16 mouse cellular contexts compared by ENCODE assay signal in the genomic region with DNA sequence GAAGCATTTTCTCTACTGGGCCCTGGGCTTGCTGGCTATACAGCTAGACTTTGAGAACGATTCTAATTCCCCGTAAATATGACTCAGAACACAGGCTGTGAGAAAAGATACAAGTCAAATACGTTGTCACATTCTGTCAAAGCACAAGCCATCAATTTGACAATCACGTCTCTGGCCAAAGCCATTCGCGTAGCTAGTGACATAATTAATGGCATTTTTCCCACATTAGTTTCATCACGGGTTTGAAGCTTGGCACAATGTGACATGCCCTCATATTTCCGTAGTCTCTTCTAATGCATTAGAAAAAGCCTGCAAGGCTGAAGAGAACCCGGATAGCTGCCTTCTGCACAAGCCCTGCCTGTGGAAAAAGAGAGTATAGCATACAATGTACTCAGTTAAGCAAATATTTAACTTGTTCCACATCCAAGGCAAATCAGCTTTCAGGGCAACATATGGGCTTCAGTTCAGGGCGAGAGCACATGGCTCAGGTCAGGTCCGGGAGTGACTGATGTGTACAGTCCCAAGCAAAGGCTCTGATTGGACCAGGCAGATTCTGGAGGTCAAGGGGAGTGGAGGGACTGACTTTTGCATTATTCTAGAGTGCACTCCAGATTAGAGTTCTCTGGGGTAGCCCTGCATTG. TPM values are rescaled to one million over a fixed set of nuclear protein-coding genes. Genes with fewer than 3 reads are reported as not detected.
DNase-seq lines count a peak whose midpoint lies in the region; ATAC-seq and TF ChIP-seq lines count a peak whose summit lies in the region.
"Had no signal": no experiment of that assay in that cellular context is flagged by ENCODE, and none has a peak within 500 bp of the region (broad histone marks: within the 10 kb centered on the region; RNA-seq: fewer than 3 reads in every experiment).

No protein-coding gene starts in this region.

- WGBS in kidney, postnatal 0 days = 34% methylated on average over 11 of the region's 11 CpGs
- WGBS in intestine, embryonic 15.5 days = 50% methylated on average over 11 of the region's 11 CpGs
- WGBS in liver, embryonic 11.5 days = 65% methylated on average over 11 of the region's 11 CpGs
- 32% methylated on average over 11 of the region's 11 CpGs for WGBS in stomach, embryonic 15.5 days

- H3K9ac ChIP-seq in kidney, postnatal 0 days (ENCODE audit: low read depth, low read length) = no peak overlapping the region
- no peak overlapping the region for H3K9ac ChIP-seq in intestine, embryonic 15.5 days
- H3K9ac ChIP-seq in liver, embryonic 11.5 days (ENCODE audit: low read depth, low read length) = no peak overlapping the region
- no peak overlapping the region for H3K9ac ChIP-seq in stomach, embryonic 15.5 days
- H3K9ac ChIP-seq: hindbrain, embryonic 12.5 days; neural tube, embryonic 13.5 days had no signal

- H3K4me3 ChIP-seq in kidney, postnatal 0 days (replicated peaks; ENCODE audit: low read depth, low read length) = no peak overlapping the region
- no peak overlapping the region for H3K4me3 ChIP-seq in intestine, embryonic 15.5 days (replicated peaks)
- H3K4me3 ChIP-seq in liver, embryonic 11.5 days (ENCODE audit: low read depth, low read length) = no peak overlapping the region
- no peak overlapping the region for H3K4me3 ChIP-seq in stomach, embryonic 15.5 days (replicated peaks)
- no peak overlapping the region for H3K4me3 ChIP-seq in layer of hippocampus, adult 2 months
- H3K4me3 ChIP-seq: erythroblast, embryonic 14.5 days; hindbrain, embryonic 12.5 days; neural tube, embryonic 13.5 days had no signal

- peaks cover 5% of the 10 kb centered on the region; the same call in 1 of the 2 replicates for H3K4me1 ChIP-seq in kidney, postnatal 0 days (replicated peaks; ENCODE audit: insufficient read depth, low read length)
- peaks cover 5% of the 10 kb centered on the region; the same call in 1 of the 2 replicates for H3K4me1 ChIP-seq in intestine, embryonic 15.5 days (replicated peaks)
- no peaks in the 10 kb centered on the region for H3K4me1 ChIP-seq in liver, embryonic 11.5 days (replicated peaks; ENCODE audit: control insufficient read depth, insufficient read depth, low read length)
- H3K4me1 ChIP-seq in stomach, embryonic 15.5 days = peaks cover 7% of the 10 kb centered on the region; the same call in 1 of the 2 replicates

- H3K36me3 ChIP-seq in kidney, postnatal 0 days (ENCODE audit: insufficient read depth, low read length) = no peaks in the 10 kb centered on the region
- H3K36me3 ChIP-seq in intestine, embryonic 15.5 days = no peaks in the 10 kb centered on the region
- H3K36me3 ChIP-seq in liver, embryonic 11.5 days (ENCODE audit: control insufficient read depth, insufficient read depth, low read length) = no peaks in the 10 kb centered on the region
- H3K36me3 ChIP-seq in stomach, embryonic 15.5 days = no peaks in the 10 kb centered on the region
- H3K36me3 ChIP-seq: hindbrain, embryonic 12.5 days; neural tube, embryonic 13.5 days had no signal

- H3K27ac ChIP-seq in kidney, postnatal 0 days = no peak overlapping the region
- no peak overlapping the region for H3K27ac ChIP-seq in intestine, embryonic 15.5 days
- no peak overlapping the region for H3K27ac ChIP-seq in liver, embryonic 11.5 days (ENCODE audit: low read depth, low read length)
- H3K27ac ChIP-seq in stomach, embryonic 15.5 days = no peak overlapping the region
- H3K27ac ChIP-seq in layer of hippocampus, adult 2 months = no peak overlapping the region
- H3K27ac ChIP-seq: hindbrain, embryonic 12.5 days; neural tube, embryonic 13.5 days had no signal

- DNase-seq in kidney, postnatal 0 days (ENCODE audit: low spot score) = peak; percentile 35
- no peak for DNase-seq in kidney, postnatal 36 days
- DNase-seq in liver, embryonic 11.5 days (ENCODE audit: low spot score) = no peak
- DNase-seq in layer of hippocampus, adult 2 months (ENCODE audit: low spot score in 2 of 2) = no peak
- DNase-seq in right cerebral cortex, adult 2 months (ENCODE audit: low spot score in 2 of 2) = no peak
- DNase-seq: cerebellum, adult 18-20 months; kidney, adult 2 months; left cerebral cortex, postnatal 4 days had no signal

- no peak overlapping the region for H3K4me2 ChIP-seq in kidney, postnatal 0 days (ENCODE audit: low read length)
- H3K4me2 ChIP-seq in intestine, embryonic 15.5 days (replicated peaks) = no peak overlapping the region
- no peak overlapping the region for H3K4me2 ChIP-seq in liver, embryonic 11.5 days
- no peak overlapping the region for H3K4me2 ChIP-seq in stomach, embryonic 15.5 days
- H3K4me2 ChIP-seq: hindbrain, embryonic 12.5 days; neural tube, embryonic 13.5 days had no signal

- peaks cover 6% of the 10 kb centered on the region for H3K27me3 ChIP-seq in kidney, postnatal 0 days (ENCODE audit: insufficient read depth, low read length)
- H3K27me3 ChIP-seq in intestine, embryonic 15.5 days (replicated peaks) = peaks cover 5% of the 10 kb centered on the region
- peaks cover 14% of the 10 kb centered on the region for H3K27me3 ChIP-seq in liver, embryonic 11.5 days (replicated peaks; ENCODE audit: control insufficient read depth, insufficient read depth, low read length)
- peaks cover 13% of the 10 kb centered on the region for H3K27me3 ChIP-seq in stomach, embryonic 15.5 days (replicated peaks)

- no peak for ATAC-seq in kidney, postnatal 0 days (replicated peaks; ENCODE audit: low FRiP score, low read depth)
- ATAC-seq in intestine, embryonic 15.5 days = peak; percentile 77; the same call in 1 of the 2 replicates
- ATAC-seq in liver, embryonic 11.5 days (replicated peaks; ENCODE audit: low FRiP score) = 0 out of 2 replicates have a peak, but pooled peaks have one; percentile 29
- peak; percentile 93 for ATAC-seq in stomach, embryonic 15.5 days (ENCODE audit: insufficient read depth, low FRiP score, low read depth)

- no peaks in the 10 kb centered on the region for H3K9me3 ChIP-seq in kidney, postnatal 0 days (replicated peaks; ENCODE audit: low read length)
- H3K9me3 ChIP-seq in intestine, embryonic 15.5 days = no peaks in the 10 kb centered on the region
- H3K9me3 ChIP-seq in liver, embryonic 11.5 days (ENCODE audit: control insufficient read depth, low read length) = no peaks in the 10 kb centered on the region
- no peaks in the 10 kb centered on the region for H3K9me3 ChIP-seq in stomach, embryonic 15.5 days
- H3K9me3 ChIP-seq: hindbrain, embryonic 12.5 days; neural tube, embryonic 13.5 days had no signal

- no peak for TF ChIP-seq CTCF in kidney, postnatal 0 days (IDR thresholded peaks at IDR 0.05; ENCODE audit: low read depth)
- TF ChIP-seq CTCF in layer of hippocampus, adult 2 months (conservative IDR thresholded peaks at IDR 0.05) = no peak

RNA-seq across cellular contexts. Expression of a gene that starts 58.7 kb away (rescaled TPM):
- 102 and 105 TPM in 2 replicates for polyA plus RNA-seq in kidney, postnatal 0 days (2015; fragmentation: Nextera tagmentation; extraction: Ambion mirVana)
- 0.06 and 0.09 TPM in 2 replicates for polyA plus RNA-seq in intestine, embryonic 15.5 days (2015; fragmentation: Nextera tagmentation; extraction: Ambion mirVana)
- polyA plus RNA-seq in liver, embryonic 11.5 days (2014; fragmentation: Nextera tagmentation; extraction: Ambion mirVana) = not detected in 2 replicates
- polyA plus RNA-seq in stomach, embryonic 15.5 days (2015; fragmentation: Nextera tagmentation; extraction: Ambion mirVana) = not detected in 2 replicates
- under 1 TPM in 1 of 2 experiments, not detected in 1; 0.15 TPM for total RNA-seq in layer of hippocampus, adult 2 months (2021)
- total RNA-seq: granulocyte monocyte progenitor cell, adult 5-6 weeks; layer of hippocampus, postnatal 10 days; left cerebral cortex, postnatal 4 days had no signal
- polyA plus RNA-seq: erythroblast, embryonic 14.5 days; heart, embryonic 16.5 days; hindbrain, embryonic 12.5 days; neural tube, embryonic 13.5 days had no signal

Comparison
In these comparisons a context has a peak if more than half of its experiments do, and no peak if none do; other contexts are left out.
1. RNA of a gene that starts 58.7 kb away (polyA plus RNA-seq): 102 to 105 TPM in kidney, postnatal 0 days; 0.06 to 0.09 TPM in intestine, embryonic 15.5 days, not detected in liver, embryonic 11.5 days and not detected in stomach, embryonic 15.5 days; every median in the first group is over 10 times any median in the second.